ENCODE assay signal across 23 mouse cellular contexts in the genomic region with DNA sequence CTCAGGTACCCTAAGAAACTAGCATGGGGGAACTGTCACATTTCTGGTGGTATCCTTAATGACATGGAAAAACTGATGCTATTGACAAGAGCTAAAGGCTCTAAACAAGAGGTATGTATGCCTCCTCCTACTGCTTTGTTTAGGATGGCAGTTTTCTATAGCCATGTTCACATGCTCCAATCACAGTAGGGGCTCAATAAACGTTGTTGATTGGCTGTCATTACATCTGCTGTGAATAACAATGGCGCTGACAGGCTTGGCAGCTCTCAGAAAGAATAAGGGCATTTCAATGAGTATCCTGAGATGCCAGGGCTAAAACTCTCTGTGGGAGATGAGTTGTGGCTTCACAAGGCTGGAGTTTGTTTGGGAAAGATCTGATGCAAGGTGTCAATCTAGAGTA.
"Had no signal": no experiment of that assay in that cellular context is flagged by ENCODE, and none has a peak within 500 bp of the region (broad histone marks: within the 10 kb centered on the region; RNA-seq: fewer than 3 reads in every experiment).

No protein-coding gene starts in this region.

- DNase-seq: kidney, postnatal 25 days; layer of hippocampus, postnatal 36 days; left cerebral cortex, postnatal 4 days; liver, postnatal 0 days; lung, embryonic 14.5 days; right cerebral cortex, adult 18-20 months; right cerebral cortex, postnatal 14 days; right cerebral cortex, postnatal 4 days; spleen, adult 18-20 months; thymus, adult 18-20 months; thymus, postnatal 36 days had no signal

- ATAC-seq: liver, postnatal 0 days; lung, postnatal 0 days; midbrain, embryonic 15.5 days had no signal

- H3K27me3 ChIP-seq: limb, embryonic 12.5 days; limb, embryonic 15.5 days; midbrain, embryonic 12.5 days; midbrain, embryonic 15.5 days; neural tube, embryonic 12.5 days; neural tube, embryonic 15.5 days had no signal

- H3K4me3 ChIP-seq: left cerebral cortex, adult 2 months; limb, embryonic 12.5 days; limb, embryonic 15.5 days; midbrain, embryonic 12.5 days; midbrain, embryonic 15.5 days; neural tube, embryonic 12.5 days; neural tube, embryonic 15.5 days had no signal

- H3K4me1 ChIP-seq: limb, embryonic 12.5 days; limb, embryonic 15.5 days; midbrain, embryonic 15.5 days; neural tube, embryonic 12.5 days; neural tube, embryonic 15.5 days had no signal

- H3K36me3 ChIP-seq: limb, embryonic 12.5 days; limb, embryonic 15.5 days; midbrain, embryonic 12.5 days; midbrain, embryonic 15.5 days; neural tube, embryonic 12.5 days; neural tube, embryonic 15.5 days had no signal

- H3K4me2 ChIP-seq: limb, embryonic 12.5 days; limb, embryonic 15.5 days; liver, embryonic 11.5 days; lung, embryonic 14.5 days; midbrain, embryonic 12.5 days; midbrain, embryonic 15.5 days; neural tube, embryonic 12.5 days; neural tube, embryonic 15.5 days had no signal

- H3K27ac ChIP-seq: kidney, postnatal 0 days; left cerebral cortex, adult 2 months; limb, embryonic 12.5 days; limb, embryonic 15.5 days; liver, embryonic 14.5 days; macrophage; midbrain, embryonic 12.5 days; midbrain, embryonic 15.5 days; neural tube, embryonic 12.5 days; neural tube, embryonic 15.5 days had no signal

- H3K9me3 ChIP-seq: limb, embryonic 12.5 days; limb, embryonic 15.5 days; midbrain, embryonic 12.5 days; midbrain, embryonic 15.5 days; neural tube, embryonic 12.5 days; neural tube, embryonic 15.5 days had no signal

- H3K9ac ChIP-seq: limb, embryonic 12.5 days; limb, embryonic 15.5 days; liver, embryonic 14.5 days; liver, postnatal 0 days; lung, embryonic 14.5 days; midbrain, embryonic 12.5 days; midbrain, embryonic 15.5 days; neural tube, embryonic 12.5 days; neural tube, embryonic 15.5 days had no signal
